Mouse (Mus musculus): ENCODE measurements around the gene Suco.

Gene Suco

GRCm38 (mm10) chr1:161894126-161894525 is 17.6 kb upstream of the Suco start:
- no peak for DNase-seq (ENCODE audit: low read depth)

DNA sequence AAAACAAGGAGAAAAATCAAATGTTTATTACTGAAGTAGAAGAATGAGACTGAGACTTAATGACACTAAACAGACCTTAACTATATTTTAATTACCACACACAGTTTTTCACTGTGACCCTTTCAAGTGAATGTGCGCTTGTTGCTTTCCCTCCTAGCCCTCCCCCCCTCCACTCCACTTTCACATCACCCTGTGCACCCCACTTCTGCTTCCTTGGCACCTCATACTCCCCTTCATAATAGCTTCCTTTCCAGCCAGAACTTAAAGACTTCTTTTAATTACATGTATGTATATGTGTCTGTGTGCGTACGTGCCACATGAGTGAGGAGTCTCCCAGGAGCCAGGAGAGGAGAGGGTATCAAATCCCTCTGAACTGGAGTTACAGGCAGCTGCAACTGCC is 12.3 kb upstream of the Suco start:
- no peak for DNase-seq (ENCODE audit: low read depth)

DNA sequence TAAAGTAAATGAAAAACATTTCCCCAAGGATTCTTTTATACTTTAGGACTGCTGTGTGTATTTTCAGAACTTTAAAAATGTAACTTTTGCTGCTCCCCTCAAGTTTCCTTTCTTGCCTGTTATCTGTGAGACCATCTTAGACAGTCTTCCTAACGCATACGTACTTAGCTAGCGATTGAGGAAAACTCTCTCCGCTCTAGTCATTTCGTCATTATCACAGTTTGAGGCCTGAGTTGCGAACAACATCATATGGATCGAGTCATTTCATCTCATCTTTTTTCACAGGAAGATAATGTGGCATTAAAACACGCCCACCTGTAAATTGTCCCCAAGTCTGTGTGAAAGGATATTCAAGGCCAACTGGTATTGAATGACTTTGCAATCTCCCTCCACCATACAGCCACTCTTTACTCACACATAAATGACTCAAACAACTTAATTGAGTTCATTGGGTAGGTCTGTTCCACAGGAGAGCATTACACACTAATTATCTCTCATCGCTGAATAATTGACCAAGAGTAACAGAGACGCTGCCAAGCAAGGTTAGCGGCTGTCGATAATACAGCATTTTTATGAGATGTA is 11.3 kb upstream of the Suco start:
- DNase-seq (ENCODE audit: low read depth) = no peak

GRCm38 (mm10) chr1:161885762-161886161 is 9.3 kb upstream of the Suco start:
- DNase-seq (ENCODE audit: low read depth) = no peak

DNA sequence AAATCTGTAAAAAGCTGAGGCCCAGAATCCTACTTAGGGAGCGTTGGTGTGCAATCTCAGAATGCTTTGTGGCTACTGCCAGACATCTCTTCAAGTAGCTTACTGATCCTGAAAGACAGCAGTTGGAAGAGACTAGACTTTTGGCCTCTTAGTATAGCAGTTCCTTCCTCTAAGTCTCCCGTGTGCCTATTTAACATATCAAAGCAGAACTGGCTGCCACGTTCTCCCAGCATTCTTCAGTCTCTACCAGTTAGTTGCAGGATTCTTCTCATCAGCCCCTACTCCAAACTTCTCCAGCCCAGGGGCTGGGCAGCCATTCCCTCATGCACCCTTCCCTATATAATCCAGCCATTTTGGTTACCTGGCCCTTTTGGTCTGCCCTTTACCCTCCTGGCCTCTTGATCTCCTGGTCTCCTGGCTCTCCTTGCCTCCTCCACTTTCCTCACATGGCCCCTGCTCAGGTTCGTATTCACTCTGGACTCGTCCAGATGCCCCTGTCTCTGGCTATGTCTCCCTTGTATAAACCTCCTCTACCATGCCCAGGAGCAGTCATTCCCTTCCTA is 1.2 kb upstream of the Suco start:
- DNase-seq (ENCODE audit: low read depth) = no peak

DNA sequence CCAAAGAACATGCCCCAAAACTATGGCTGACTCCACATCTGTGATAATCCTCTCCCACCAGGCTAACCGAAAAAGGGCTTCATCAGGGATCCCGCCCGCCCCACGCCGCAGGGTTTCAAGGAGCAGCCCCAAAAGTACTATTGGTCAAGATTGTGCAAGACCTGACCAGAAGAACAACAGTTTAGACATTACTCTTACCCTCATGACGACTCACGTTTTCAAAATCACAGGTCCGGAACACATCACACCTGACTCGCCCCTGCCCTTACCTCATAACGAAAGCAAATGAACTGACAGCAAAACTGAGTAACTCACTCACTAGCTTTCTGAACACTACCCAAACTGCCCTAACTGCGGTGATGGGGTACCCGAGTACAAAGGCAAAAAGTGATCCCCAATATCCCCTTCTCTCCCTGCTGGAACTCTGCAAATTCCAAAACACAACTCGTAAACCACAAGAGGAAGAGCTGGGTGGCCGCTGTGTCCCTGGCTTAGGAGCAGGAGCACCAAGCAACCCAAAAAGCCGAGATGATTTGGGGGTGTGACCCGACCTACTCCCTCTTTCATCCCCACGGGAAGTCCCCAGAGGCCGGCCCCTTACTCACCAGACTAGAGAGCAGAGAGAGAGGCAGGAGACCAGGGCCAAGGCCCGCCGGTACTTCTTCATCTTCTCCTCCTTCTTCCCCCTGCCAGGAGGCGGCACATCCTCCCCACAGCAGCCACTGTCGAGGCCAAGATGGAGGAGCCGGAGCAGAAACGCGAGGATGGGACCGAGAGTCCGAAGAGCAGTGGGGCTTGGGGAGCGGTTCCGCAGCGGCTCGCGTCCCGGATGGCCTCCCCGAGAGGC is 553 bp downstream of the Suco start:
- no peak for DNase-seq (ENCODE audit: low read depth)

DNA sequence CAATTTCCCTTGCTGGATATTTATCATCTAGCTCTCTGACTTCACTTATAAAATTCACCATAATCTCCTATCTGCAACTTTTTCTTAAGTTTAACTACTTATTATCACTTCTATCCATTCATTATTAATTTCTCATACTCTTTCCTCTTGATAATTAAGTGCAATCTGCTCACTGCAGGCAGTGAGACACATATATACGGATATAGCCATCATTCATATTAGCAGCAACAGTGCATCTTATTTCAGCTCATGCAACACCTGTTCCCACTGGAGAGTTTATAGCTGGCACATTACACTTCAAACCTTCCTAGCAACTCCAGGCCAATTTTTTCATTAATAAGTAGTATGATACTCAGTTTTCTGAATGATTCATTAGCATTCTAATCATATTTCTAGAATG is 7.1 kb downstream of the Suco start:
- DNase-seq (ENCODE audit: low read depth) = no peak

- no peak for DNase-seq (ENCODE audit: low read depth)
These were observed 8.1 kb downstream of the Suco start for GRCm38 (mm10) chr1:161868413-161868812.

DNA sequence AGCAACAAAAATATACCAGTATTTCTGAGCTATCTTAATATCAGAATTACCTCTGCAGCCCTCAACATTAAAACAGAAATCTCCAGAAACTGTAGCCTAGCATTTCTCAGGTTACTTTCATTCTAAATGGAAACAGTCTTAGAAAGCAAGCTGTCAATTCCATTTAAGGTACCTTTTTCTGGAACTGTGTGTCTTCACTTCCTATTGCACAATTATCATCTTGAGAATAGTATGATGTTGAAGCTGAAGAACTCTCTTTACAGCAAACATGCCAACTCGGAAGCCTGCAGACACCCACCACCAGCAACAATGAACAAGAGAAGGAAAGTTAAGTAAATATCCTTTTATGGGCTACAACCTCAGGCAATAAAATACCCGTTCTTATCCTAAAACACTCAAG is 12.7 kb downstream of the Suco start:
- DNase-seq (ENCODE audit: low read depth) = no peak

DNA sequence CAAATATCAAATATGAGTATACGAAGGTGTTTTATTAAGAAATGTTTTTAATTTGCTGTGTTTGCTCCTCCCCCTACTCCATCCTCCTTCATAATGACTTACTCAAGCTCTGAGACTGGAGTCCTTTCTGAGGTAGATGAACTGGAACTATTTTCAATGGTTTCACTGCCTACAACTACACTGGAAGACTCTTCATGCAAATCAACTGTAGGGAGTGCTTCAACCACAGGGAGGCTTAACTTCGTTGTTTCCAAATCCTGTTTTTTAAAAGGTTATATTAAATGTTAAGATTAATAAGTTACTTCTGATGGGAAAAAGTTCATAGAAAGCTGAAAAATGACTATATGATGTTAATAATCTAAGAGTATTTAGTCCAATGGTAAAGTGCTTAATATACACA is 17.2 kb downstream of the Suco start:
- DNase-seq (ENCODE audit: low read depth) = no peak

DNA sequence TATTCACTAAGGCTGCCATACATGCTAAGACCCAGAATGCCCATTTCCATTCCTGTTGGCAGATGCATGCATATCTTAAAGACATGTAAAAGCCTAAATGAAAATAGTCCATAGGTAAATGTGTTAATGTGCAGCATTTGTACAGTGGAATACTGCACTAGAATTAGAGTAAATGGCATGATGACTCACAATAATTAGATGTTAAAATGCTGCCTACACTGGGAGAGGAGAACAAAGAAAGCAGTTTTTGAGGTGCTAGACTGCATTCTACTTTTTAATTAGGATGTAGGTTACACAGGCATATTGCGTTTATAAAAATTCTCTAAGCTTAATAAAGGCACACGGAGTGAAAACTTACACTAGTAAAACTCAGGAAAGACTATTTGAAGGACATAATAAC is 49.8 kb downstream of the Suco start:
- no peak for DNase-seq (ENCODE audit: low read depth)

GRCm38 (mm10) chr1:161809428-161809827 is 67.1 kb downstream of the Suco start:
- no peak for DNase-seq (ENCODE audit: low read depth)

DNA sequence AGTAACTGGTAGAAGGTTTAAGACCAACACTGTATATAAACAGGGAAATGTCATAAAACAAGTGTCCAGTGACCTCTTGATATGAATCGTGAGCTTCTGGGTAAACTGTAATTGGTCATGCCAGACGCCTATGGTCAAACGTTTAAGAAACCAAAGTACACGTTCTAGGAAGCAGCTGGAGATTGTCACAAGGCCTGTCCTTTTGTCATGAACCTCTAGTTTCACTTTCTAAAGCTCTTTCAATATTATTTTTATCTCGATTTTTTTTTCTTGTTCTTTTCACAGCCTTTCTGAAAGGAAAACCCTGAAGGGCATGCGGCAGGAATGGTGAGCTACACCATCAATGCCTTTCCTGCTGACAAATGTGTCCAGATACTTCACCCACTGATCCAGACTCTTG is 67.5 kb downstream of the Suco start:
- no peak for DNase-seq (ENCODE audit: low read depth)

- DNase-seq (ENCODE audit: low read depth) = no peak
These were observed 71.9 kb downstream of the Suco start for GRCm38 (mm10) chr1:161804541-161804971.

- no peak for DNase-seq (ENCODE audit: low read depth)
These were observed 75.2 kb downstream of the Suco start for GRCm38 (mm10) chr1:161801321-161801720.

DNA sequence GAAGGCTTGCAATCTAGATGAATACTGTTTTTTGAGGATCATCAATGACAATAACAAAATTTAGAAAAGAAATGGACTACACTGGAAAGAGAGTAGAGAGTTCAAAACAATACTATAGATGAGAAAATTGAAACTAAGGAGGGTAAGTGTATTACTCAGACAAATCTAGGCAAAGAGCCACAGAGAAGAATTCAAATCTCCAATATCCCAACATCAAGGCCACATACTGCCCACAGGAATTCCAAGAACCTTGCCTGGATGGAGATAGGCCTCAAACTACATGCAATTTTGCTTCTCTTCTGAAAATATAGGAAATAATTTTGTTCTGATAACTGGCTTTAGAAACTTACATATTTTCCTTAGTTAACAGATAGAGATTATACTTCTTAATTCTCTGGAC is 76.2 kb downstream of the Suco start:
- no peak for DNase-seq (ENCODE audit: low read depth)

DNA sequence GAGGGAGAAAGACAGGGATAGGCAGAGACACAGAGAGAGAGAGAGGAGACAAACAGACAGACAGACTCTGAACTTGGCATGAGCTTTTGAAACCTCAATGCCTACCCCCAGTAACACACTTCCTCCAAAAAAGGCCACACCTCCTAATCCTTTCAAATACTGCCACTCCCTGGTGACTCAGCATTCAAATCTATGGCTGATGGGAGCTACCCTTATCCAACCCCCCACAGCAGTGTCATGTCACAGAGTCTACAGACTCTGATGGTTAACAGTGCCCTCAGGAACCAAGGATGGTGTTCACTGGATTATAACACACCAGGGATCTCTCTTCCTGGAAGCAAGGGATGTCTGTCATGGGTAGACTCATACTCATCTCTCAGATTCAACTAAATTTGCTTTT is 76.7 kb downstream of the Suco start:
- no peak for DNase-seq (ENCODE audit: low read depth)

- no peak for DNase-seq (ENCODE audit: low read depth)
These were observed 77.6 kb downstream of the Suco start for GRCm38 (mm10) chr1:161798866-161799265.

DNA sequence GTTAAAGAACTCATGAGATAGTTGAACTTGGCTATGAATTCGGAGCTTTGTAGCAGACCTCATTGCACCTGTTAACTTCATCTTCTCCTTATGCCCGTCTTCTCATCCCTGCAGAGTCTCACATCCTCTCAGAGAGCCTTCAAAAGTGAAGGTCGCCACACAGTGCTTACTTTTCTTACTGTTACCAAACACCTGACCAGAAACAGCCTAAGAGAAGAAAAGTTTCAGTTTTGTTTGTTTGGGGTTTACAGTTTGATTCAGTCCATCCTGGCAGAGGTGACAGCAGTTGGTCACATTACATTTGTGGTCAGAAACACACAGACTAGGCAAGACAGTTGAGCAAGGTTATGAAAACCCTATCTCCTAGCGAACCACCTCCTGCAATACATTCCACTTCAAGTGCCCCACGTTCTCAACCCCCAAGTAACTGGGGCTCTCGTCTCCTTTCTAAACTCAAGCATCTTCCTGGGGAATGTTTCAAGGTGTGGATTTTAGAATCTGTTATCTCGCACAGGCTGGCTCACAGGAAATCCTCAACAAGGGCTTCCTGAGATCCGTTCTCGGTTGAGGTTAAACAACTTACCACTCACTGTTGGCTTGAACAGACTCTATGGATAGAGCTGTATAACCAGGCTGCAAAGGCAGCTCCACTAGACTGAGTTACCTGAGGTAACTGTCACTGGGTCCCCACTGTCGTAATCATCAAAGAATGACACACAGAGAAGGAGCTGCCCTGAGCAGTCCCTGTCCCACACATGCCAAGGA is 81.9 kb downstream of the Suco start:
- no peak for DNase-seq (ENCODE audit: low read depth)

DNA sequence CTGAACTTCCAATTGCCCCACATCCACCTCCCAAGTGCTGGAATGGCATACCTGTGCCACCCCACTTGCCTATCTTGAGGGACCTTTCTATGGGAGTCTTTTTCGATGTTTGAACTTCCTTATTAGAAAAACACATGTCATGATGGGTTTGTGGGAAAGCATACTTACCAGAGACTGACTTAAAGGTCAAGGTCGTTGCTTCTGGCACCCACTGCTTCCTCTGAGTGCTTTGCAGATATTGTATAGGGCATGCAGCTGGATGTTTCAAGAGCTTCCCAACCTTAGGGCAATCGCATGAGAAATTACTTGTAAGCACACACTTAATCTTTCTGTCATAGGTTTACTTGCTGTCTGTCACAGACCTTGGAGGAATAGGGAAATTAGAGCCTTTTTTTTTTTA is 83.2 kb downstream of the Suco start:
- DNase-seq (ENCODE audit: low read depth) = no peak

DNA sequence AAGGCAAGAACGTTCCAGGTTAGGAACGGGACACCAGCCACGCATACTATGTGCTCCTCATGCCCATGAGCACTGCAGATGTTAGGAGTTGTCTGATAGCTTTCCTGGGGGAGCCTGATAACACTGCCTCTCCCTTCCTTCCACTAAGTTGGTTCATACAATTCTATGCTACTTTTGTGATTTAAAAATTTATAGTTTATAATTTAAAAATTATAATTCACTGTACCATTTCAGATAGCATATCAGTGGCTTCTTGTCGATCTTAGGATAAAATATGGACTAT is 83.9 kb downstream of the Suco start:
- peak; percentile 51 for DNase-seq (ENCODE audit: low read depth)

GRCm38 (mm10) chr1:161791854-161792686 is 84.4 kb downstream of the Suco start:
- peak; percentile 59 for DNase-seq (ENCODE audit: low read depth)
